Mouse (Mus musculus): ENCODE measurements around the gene Sema4c. TPM values are rescaled to one million over a fixed set of nuclear protein-coding genes. Genes with fewer than 3 reads are reported as not detected.

The Sema4c gene
- polyA plus RNA-seq, 1 experiment: 30.7 TPM

- Histone ChIP-seq H3K4me3 (peak overlapping the region; percentile 24), H3K27me3 (ENCODE audit: control insufficient read depth, insufficient read depth, insufficient read length) (no peaks in the 10 kb centered on the region), H3ac (ENCODE audit: control insufficient read depth, insufficient read length) (no peak overlapping the region), H3K4me2 (ENCODE audit: low read depth) (peak overlapping the region; percentile 43), H3K36me3 (ENCODE audit: control insufficient read depth, insufficient read depth) (no peaks in the 10 kb centered on the region), H3K79me2 (ENCODE audit: control insufficient read depth, insufficient read depth) (no peaks in the 10 kb centered on the region)
- TF ChIP-seq CEBPB (IDR thresholded peaks at IDR 0.05; ENCODE audit: insufficient read depth, poor library complexity, severe bottlenecking) (no peak), POLR2A (IDR thresholded peaks at IDR 0.05; ENCODE audit: insufficient read length, low read depth) (no peak), USF1 (IDR thresholded peaks at IDR 0.05; ENCODE audit: low read depth) (no peak), TCF12 (IDR thresholded peaks at IDR 0.05; ENCODE audit: insufficient read depth, poor library complexity, severe bottlenecking) (no peak), MYOG (IDR thresholded peaks at IDR 0.05; ENCODE audit: control insufficient read depth in 1 of 3, insufficient read depth in 1 of 3, insufficient read length in 2 of 3, low read depth in 2 of 3) (no peak), POLR2AphosphoS2 (IDR thresholded peaks at IDR 0.05; ENCODE audit: insufficient read length, low read depth) (no peak), SRF (IDR thresholded peaks at IDR 0.05; ENCODE audit: control insufficient read depth, insufficient read length, low read depth) (no peak)
Observed at GRCm38 (mm10) chr1:36536397-36536728, 21.8 kb downstream of the Sema4c start.

DNA sequence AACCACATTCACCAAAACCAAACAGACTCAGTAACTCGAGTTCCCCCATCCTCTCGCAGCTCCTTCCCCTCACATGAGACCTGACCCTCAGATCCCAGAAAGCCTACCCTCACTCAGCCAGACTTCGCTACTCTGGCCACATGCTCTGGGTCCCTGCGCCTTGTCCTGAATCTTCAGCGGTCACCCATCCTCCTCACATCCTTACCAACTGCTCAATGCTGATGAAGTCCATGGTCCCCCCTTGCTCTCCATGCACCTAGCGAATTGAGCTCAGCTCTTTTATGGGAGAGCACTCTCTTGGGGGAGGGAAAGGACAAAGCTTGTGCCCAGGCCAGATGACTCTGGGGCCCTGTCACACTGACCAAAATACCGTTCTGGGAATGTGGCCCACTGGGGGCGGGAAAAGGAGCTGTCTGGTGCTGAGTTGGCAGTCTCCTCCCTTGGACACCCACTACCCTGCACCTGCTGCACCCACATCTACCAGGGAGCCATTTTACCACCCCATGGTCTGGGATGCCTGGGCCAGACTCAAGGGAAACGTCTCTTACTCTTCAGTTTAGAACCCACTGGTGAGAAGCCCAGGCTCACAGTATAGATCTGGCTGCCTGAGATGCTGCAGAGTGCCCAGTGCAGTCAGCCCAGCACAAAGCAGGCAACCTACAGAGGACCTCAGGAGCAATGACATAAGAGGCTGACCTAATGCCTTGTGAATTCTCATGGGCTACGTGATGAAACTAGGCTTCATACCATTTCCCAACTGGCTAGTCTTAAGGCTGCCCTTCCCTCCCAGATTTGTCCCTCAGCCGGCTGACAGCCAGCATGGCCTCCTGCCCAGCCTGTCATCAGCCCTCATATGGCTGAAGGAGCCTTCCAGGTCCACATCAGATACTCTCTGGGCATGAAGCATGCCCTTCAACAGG, 22.4 kb downstream of the Sema4c start:
- Histone ChIP-seq H3K27me3 (ENCODE audit: control insufficient read depth, insufficient read depth, insufficient read length) (no peaks in the 10 kb centered on the region), H3ac (ENCODE audit: control insufficient read depth, insufficient read length) (no peak overlapping the region), H3K4me3 (peak overlapping the region; percentile 24), H3K79me2 (ENCODE audit: control insufficient read depth, insufficient read depth) (no peaks in the 10 kb centered on the region), H3K36me3 (ENCODE audit: control insufficient read depth, insufficient read depth) (no peaks in the 10 kb centered on the region), H3K4me2 (ENCODE audit: low read depth) (peak overlapping the region; percentile 48)
- TF ChIP-seq REST (IDR thresholded peaks at IDR 0.05; ENCODE audit: insufficient read depth, insufficient read length): no peak
- TF ChIP-seq MYOG (IDR thresholded peaks at IDR 0.05; ENCODE audit: control insufficient read depth in 1 of 3, insufficient read depth in 1 of 3, insufficient read length in 2 of 3, low read depth in 2 of 3): peak in 2 of 3 experiments; percentile 42 to 88
- TF ChIP-seq TCF12 (IDR thresholded peaks at IDR 0.05; ENCODE audit: insufficient read depth, poor library complexity, severe bottlenecking): peak; percentile 20
- peak; percentile 42 to 93 (median 77) for TF ChIP-seq MYOD1 (IDR thresholded peaks at IDR 0.05; ENCODE audit: control insufficient read depth in 1 of 3, insufficient read length in 2 of 3, low read depth in 2 of 3)
- TF ChIP-seq POLR2A (IDR thresholded peaks at IDR 0.05; ENCODE audit: insufficient read length, low read depth): peak; percentile 63

DNA sequence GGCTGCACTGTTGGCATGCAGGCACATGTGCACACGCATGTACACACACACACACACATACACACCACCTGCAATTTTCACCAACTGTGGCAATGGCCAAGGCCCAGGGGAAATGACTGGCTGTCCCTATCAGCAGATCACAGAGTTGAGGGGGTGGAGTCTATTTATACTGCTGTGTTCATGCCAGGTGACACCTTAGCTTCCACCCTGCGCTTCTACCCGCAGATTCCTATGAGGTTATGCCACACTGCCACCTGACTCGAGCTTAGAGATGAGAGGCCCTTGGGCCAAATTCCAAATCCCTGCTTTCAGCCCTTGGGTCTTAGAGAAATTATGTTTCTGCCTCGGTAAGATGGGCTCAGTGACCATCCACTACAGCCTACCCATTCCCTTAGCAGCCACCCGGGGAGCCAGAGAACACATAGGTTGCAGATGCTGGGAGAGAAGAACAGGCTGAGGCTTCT, 23.5 kb downstream of the Sema4c start:
- H3K36me3 ChIP-seq (ENCODE audit: control insufficient read depth, insufficient read depth): peaks cover 3% of the 10 kb centered on the region
- peak overlapping the region; percentile 57 for H3K4me2 ChIP-seq (ENCODE audit: low read depth)
- H3ac ChIP-seq (ENCODE audit: control insufficient read depth, insufficient read length): no peak overlapping the region
- no peaks in the 10 kb centered on the region for H3K27me3 ChIP-seq (ENCODE audit: control insufficient read depth, insufficient read depth, insufficient read length)
- H3K79me2 ChIP-seq (ENCODE audit: control insufficient read depth, insufficient read depth): no peaks in the 10 kb centered on the region
- peak in 1 of 3 experiments; percentile 54 for TF ChIP-seq MYOD1 (IDR thresholded peaks at IDR 0.05; ENCODE audit: control insufficient read depth in 1 of 3, insufficient read length in 2 of 3, low read depth in 2 of 3)
- peak in 1 of 3 experiments; percentile 53 for TF ChIP-seq MYOG (IDR thresholded peaks at IDR 0.05; ENCODE audit: control insufficient read depth in 1 of 3, insufficient read depth in 1 of 3, insufficient read length in 2 of 3, low read depth in 2 of 3)
- peak; percentile 49 for TF ChIP-seq POLR2A (IDR thresholded peaks at IDR 0.05; ENCODE audit: insufficient read length, low read depth)
- no peak for TF ChIP-seq SRF (IDR thresholded peaks at IDR 0.05; ENCODE audit: control insufficient read depth, insufficient read length, low read depth)
- TF ChIP-seq REST (IDR thresholded peaks at IDR 0.05; ENCODE audit: insufficient read depth, insufficient read length): no peak
- TF ChIP-seq USF1 (IDR thresholded peaks at IDR 0.05; ENCODE audit: low read depth): no peak
- no peak for TF ChIP-seq MAX (IDR thresholded peaks at IDR 0.05; ENCODE audit: low read depth)
- TF ChIP-seq TCF12 (IDR thresholded peaks at IDR 0.05; ENCODE audit: insufficient read depth, poor library complexity, severe bottlenecking): no peak
- TF ChIP-seq POLR2AphosphoS2 (IDR thresholded peaks at IDR 0.05; ENCODE audit: insufficient read length, low read depth): peak; percentile 59
- peak overlapping the region; percentile 24 for H3K4me3 ChIP-seq

DNA sequence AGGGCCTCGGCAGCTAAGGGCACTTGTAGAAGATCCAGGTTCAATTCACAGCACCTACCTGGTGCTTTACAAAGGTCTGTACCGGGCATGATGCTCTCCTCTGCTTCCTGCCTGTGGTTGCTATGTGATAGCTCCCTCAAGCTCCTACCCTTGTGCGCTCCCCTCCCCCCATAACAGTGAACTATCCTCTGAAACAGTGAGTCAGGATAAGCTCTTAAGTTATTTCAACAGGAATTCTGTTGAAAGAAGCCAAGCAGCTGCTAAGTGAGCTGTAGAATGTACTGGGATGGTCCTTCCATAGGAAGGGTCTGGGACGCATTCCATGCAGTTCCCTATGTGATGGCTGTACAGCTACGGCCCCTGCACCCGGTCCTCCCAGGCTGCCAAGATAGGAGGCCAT, 24.6 kb downstream of the Sema4c start:
- TF ChIP-seq MYOD1 (IDR thresholded peaks at IDR 0.05; ENCODE audit: control insufficient read depth in 1 of 3, insufficient read length in 2 of 3, low read depth in 2 of 3) (no peak), MAX (IDR thresholded peaks at IDR 0.05; ENCODE audit: low read depth) (no peak), E2F4 (IDR thresholded peaks at IDR 0.05; ENCODE audit: insufficient read depth) (no peak), POLR2A (IDR thresholded peaks at IDR 0.05; ENCODE audit: insufficient read length, low read depth) (no peak), SRF (IDR thresholded peaks at IDR 0.05; ENCODE audit: control insufficient read depth, insufficient read length, low read depth) (no peak), USF1 (IDR thresholded peaks at IDR 0.05; ENCODE audit: low read depth) (no peak)
- no peak overlapping the region for H3ac ChIP-seq (ENCODE audit: control insufficient read depth, insufficient read length)
- H3K79me2 ChIP-seq (ENCODE audit: control insufficient read depth, insufficient read depth): no peaks in the 10 kb centered on the region
- peak overlapping the region; percentile 24 for H3K4me3 ChIP-seq
- no peaks in the 10 kb centered on the region for H3K27me3 ChIP-seq (ENCODE audit: control insufficient read depth, insufficient read depth, insufficient read length)
- peak overlapping the region; percentile 57 for H3K4me2 ChIP-seq (ENCODE audit: low read depth)
- peaks cover 3% of the 10 kb centered on the region for H3K36me3 ChIP-seq (ENCODE audit: control insufficient read depth, insufficient read depth)

- Histone ChIP-seq H3K36me3 (ENCODE audit: control insufficient read depth, insufficient read depth) (peaks cover 3% of the 10 kb centered on the region), H3ac (ENCODE audit: control insufficient read depth, insufficient read length) (no peak overlapping the region), H3K27me3 (ENCODE audit: control insufficient read depth, insufficient read depth, insufficient read length) (no peaks in the 10 kb centered on the region), H3K79me2 (ENCODE audit: control insufficient read depth, insufficient read depth) (no peaks in the 10 kb centered on the region), H3K4me3 (no peak overlapping the region), H3K4me2 (ENCODE audit: low read depth) (no peak overlapping the region)
- TF ChIP-seq REST (IDR thresholded peaks at IDR 0.05; ENCODE audit: insufficient read depth, insufficient read length): no peak
- TF ChIP-seq TCF3 (IDR thresholded peaks at IDR 0.05; ENCODE audit: insufficient read length, low read depth): no peak
- peak; percentile 69 for TF ChIP-seq POLR2AphosphoS2 (IDR thresholded peaks at IDR 0.05; ENCODE audit: insufficient read length, low read depth)
Observed at GRCm38 (mm10) chr1:36531461-36531860, 26.7 kb downstream of the Sema4c start.

All from myocyte (in vitro differentiated cells).